Mouse (Mus musculus) liver, embryonic 14.5 days (tissue): Measurements from ENCODE around the gene Zfp661. TPM values are rescaled to one million over a fixed set of nuclear protein-coding genes. Genes with fewer than 3 reads are reported as not detected.

ENCODE experiments used
- ATAC-seq: fragments of 200-750 bp; cut with Nextera tagmentation; 2 replicates; pipeline ENCODE4 v1.8.0; 2017; ENCODE audit warnings: moderate number of reproducible peaks, mild to moderate bottlenecking, moderate library complexity; ENCODE audit not compliant: insufficient read depth
- DNase-seq, 3 experiments: peaks; one replicate each; pipeline ENCODE4 v3.0.0-alpha.2; 2012 to 2013; ENCODE audit warnings: low read depth in 3 of 3, low spot score in 3 of 3
- H3K27ac ChIP-seq: fragments of 300-500 bp; sonication (generic); 2 replicates; pipeline ENCODE4 v1.5.1; 2014; ENCODE audit warnings: moderate library complexity, mild to moderate bottlenecking, control low read depth, inconsistent platforms
- H3K27me3 ChIP-seq: fragments of 300-500 bp; sonication (generic); 2 replicates; pipeline ENCODE4 v1.6.1; 2014; ENCODE audit warnings: mild to moderate bottlenecking, low read length, moderate library complexity; ENCODE audit not compliant: control insufficient read depth, insufficient read depth
- H3K36me3 ChIP-seq: fragments of 300-500 bp; sonication (generic); replicated peaks from 2 replicates; pipeline ENCODE4 v1.6.1; 2014; ENCODE audit warnings: low read depth; ENCODE audit not compliant: control insufficient read depth, insufficient read depth
- H3K4me1 ChIP-seq, 2 experiments: fragments of 200-500 bp in 1 of 2; fragments of 300-500 bp in 1 of 2; sonication (generic) in 1 of 2; replicated peaks; 2 replicates each; pipeline ENCODE4 v1.6.1; 2012 to 2014; ENCODE audit warnings: antibody characterized with exemption in 1 of 2, inconsistent platforms in 1 of 2, low read length in 1 of 2; ENCODE audit not compliant: control insufficient read depth in 2 of 2, insufficient read depth in 2 of 2
- H3K4me2 ChIP-seq: fragments of 300-500 bp; sonication (generic); 2 replicates; pipeline ENCODE4 v1.6.1; 2014; ENCODE audit warnings: low read depth, mild to moderate bottlenecking, control low read depth, moderate library complexity
- H3K4me3 ChIP-seq, 2 experiments: fragments of 200-500 bp in 1 of 2; fragments of 300-500 bp in 1 of 2; sonication (generic) in 1 of 2; 2 replicates each; pipeline ENCODE4 v1.5.1; 2012 to 2014; ENCODE audit warnings: low read depth in 2 of 2, low read length in 2 of 2, mild to moderate bottlenecking in 2 of 2, control low read depth in 1 of 2, inconsistent platforms in 1 of 2, moderate library complexity in 1 of 2; ENCODE audit not compliant: insufficient read depth in 1 of 2
- H3K9ac ChIP-seq: fragments of 300-500 bp; sonication (generic); replicated peaks from 2 replicates; pipeline ENCODE4 v1.6.1; 2014; ENCODE audit warnings: mild to moderate bottlenecking, control low read depth, moderate library complexity
- H3K9me3 ChIP-seq: fragments of 300-500 bp; sonication (generic); 2 replicates; pipeline ENCODE4 v1.6.1; 2016; ENCODE audit warnings: low read length, mixed read lengths; ENCODE audit not compliant: control insufficient read depth
- CTCF ChIP-seq: IDR thresholded peaks from 2 replicates; pipeline ENCODE4 v1.5.1; 2016; ENCODE audit warnings: antibody characterized with exemption, low read depth, control low read depth
- EP300 ChIP-seq: IDR thresholded peaks from 2 replicates; pipeline ENCODE4 v1.6.1; 2016; ENCODE audit warnings: antibody characterized with exemption, low read depth
- WGBS: fragments of 180-500 bp; shearing (Covaris S2); extraction: QIAGEN DNeasy Blood & Tissue Kit; methylation state at CpG from one replicate; pipeline ENCODE4 v1.1.7; 2014; ENCODE audit not compliant: insufficient replicate concordance; 5-methylcytosine and 5-hydroxymethylcytosine counted together
- polyA plus RNA-seq, 2 experiments: library from polyadenylated mRNA; depleted of rRNA in 1 of 2; stranded (reverse) in 1 of 2; unstranded in 1 of 2; fragments of >200 nt; fragmentation: Nextera tagmentation in 1 of 2; extraction: Ambion mirVana in 1 of 2; gene quantifications; 2 replicates each; pipeline versions ENCODE4 v1.2.1 to v1.2.3; 2012 to 2014

Zfp661 gene
- polyA plus RNA-seq, 2 experiments, result 0.83 to 1.1 TPM

DNA sequence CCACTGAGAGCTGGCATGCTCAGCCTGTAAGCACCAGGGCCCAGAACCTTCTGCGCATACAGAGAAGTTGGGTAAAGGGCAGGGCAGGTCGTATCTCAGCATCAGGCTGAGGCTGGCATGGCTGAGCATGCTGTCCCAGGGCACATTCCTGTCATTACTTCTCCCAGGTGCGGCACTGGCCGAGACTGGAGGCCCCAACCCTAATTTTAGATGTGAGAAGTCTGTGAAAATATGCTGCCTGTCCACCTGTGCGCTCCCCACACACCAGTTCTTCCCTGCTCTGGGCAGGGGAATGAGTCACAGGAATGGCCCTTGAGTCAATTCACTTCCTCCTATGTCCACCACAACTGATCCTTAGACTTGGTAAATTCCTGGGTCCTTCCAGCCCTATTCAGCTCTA, 38.8 kb upstream of the Zfp661 start:
- ATAC-seq (no peak), DNase-seq (no peak)
- no peaks in the 10 kb centered on the region for H3K4me1 ChIP-seq
- H3K27me3 ChIP-seq, result no peaks in the 10 kb centered on the region
- TF ChIP-seq CTCF, result no peak
- no peak for TF ChIP-seq EP300
- H3K4me2 ChIP-seq, result no peak overlapping the region
- H3K27ac ChIP-seq, result no peak overlapping the region
- no peaks in the 10 kb centered on the region for H3K36me3 ChIP-seq
- 51% methylated on average over 5 of the region's 5 CpGs for WGBS
- H3K9me3 ChIP-seq, result no peaks in the 10 kb centered on the region
- H3K4me3 ChIP-seq, result no peak overlapping the region
- H3K9ac ChIP-seq, result no peak overlapping the region

DNA sequence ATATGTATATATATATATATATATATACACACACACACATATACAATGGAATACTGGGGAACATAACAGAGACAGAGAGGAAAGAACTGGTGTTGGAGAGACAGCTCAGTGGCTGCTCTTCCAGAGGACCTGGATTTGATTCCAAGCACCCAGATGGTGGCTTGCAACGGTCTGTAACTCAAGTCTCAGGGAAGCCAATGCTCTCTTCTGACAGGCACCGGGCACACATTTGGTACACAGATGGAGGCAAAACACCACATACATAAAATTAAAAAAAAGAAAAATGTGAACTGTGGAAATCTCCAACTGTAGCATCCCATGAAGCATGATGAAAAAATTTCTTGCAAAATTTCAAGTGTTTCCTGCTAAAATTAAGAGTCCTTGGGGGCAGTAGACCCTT, 37.9 kb upstream of the Zfp661 start:
- TF ChIP-seq CTCF, result no peak
- TF ChIP-seq EP300, result no peak
- Histone ChIP-seq H3K9me3 (no peaks in the 10 kb centered on the region), H3K9ac (no peak overlapping the region), H3K4me3 (no peak overlapping the region), H3K27ac (no peak overlapping the region), H3K36me3 (no peaks in the 10 kb centered on the region), H3K27me3 (no peaks in the 10 kb centered on the region), H3K4me2 (no peak overlapping the region), H3K4me1 (no peaks in the 10 kb centered on the region)
- DNase-seq, result no peak
- WGBS, result 75% methylated on average over 2 of the region's 2 CpGs
- no peak for ATAC-seq

DNA sequence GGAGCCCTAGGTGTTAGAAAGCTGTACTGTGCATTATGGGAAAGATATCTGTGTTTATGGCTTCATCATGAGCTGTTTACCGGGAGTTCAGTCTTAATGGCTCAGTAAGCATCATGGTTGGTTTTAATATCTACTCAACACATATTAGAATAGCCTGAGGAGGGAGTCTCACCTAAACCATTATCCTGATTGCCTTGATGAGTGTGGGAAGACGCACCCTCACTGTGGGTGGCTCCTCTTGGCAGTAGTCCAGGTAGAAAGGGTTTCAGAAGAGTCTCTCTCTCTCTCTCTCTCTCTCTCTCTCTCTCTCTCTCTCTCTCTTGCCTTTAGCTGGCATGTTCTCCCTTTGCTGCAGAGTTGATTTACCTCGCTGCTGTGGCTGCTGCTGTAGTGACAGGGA, 35.2 kb upstream of the Zfp661 start:
- WGBS, result 36% methylated on average over 3 of the region's 3 CpGs
- Histone ChIP-seq H3K27me3 (no peaks in the 10 kb centered on the region), H3K36me3 (no peaks in the 10 kb centered on the region), H3K27ac (no peak overlapping the region), H3K4me2 (no peak overlapping the region), H3K9me3 (no peaks in the 10 kb centered on the region), H3K4me1 (no peaks in the 10 kb centered on the region), H3K4me3 (no peak overlapping the region), H3K9ac (no peak overlapping the region)
- no peak for ATAC-seq
- no peak for DNase-seq
- no peak for TF ChIP-seq CTCF
- TF ChIP-seq EP300, result no peak

DNA sequence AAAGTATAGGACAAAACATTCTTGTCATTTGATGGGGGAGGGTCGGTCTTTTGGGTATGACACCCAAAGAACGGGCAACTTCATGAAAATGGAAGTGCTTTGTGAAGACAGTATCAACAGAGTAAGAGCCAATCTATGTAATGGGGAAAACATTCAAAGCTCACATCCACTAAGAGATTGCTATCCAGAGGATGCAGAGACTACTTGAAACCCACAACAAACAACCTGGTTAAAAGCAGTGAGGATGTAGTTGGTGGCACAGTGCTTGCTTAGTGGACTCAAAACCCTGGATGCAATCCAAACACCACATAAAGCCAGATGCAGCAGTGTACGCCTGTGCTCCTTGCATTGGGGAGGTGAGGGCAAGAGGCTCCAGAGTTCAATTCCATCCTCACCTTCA, 32.4 kb upstream of the Zfp661 start:
- Histone ChIP-seq H3K27ac (no peak overlapping the region), H3K4me1 (no peaks in the 10 kb centered on the region), H3K36me3 (no peaks in the 10 kb centered on the region), H3K4me2 (no peak overlapping the region), H3K9ac (no peak overlapping the region), H3K27me3 (no peaks in the 10 kb centered on the region), H3K4me3 (no peak overlapping the region), H3K9me3 (no peaks in the 10 kb centered on the region)
- no peak for ATAC-seq
- TF ChIP-seq CTCF, result no peak
- no peak for TF ChIP-seq EP300
- no peak for DNase-seq
- 61% methylated on average over 3 of the region's 3 CpGs for WGBS

DNA sequence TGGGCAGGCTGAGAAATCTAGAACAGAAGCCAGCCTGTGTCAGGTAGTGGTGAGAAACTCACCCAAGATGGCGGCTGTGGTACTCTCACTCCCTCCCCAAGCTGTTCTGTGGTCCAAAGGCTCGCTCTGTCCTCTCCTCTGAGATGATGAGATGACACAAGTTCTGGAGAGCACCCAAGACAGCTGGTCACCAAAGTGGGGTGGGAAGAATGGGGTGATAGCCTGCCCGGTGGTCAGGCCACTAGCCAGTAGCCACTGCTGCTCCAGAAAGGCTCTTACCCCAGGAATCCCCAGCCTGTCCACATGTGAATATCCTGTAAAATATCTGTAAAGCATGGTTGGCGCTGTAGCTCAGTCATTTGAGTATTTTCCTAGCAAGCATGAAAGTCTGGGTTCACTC, 25.4 kb upstream of the Zfp661 start:
- no peaks in the 10 kb centered on the region for H3K27me3 ChIP-seq
- no peak overlapping the region for H3K4me2 ChIP-seq
- H3K4me3 ChIP-seq, result no peak overlapping the region
- no peak for TF ChIP-seq EP300
- H3K27ac ChIP-seq, result no peak overlapping the region
- no peak overlapping the region for H3K9ac ChIP-seq
- DNase-seq (no peak), ATAC-seq (no peak)
- no peaks in the 10 kb centered on the region for H3K9me3 ChIP-seq
- 73% methylated on average over 4 of the region's 4 CpGs for WGBS
- H3K36me3 ChIP-seq, result no peaks in the 10 kb centered on the region
- no peaks in the 10 kb centered on the region for H3K4me1 ChIP-seq

DNA sequence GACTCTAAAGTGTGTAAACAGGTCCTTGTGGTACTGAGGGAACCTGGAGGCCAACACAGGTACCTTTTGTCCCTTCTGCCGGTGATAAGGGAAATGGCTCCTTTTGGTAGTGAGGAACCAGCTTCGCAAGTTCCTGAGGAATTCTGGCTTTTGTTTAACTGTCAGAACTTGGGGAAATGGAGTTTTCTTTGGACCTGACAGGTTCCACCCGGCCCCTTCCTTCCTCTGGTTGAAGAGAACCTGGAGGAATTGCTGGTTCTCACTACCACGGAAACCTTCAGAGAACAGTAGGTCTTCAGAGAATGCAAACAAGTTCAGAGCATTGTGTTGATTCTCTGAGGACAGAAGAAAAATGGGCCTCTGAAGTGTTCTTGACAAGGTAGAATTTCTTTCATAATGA, 24.5 kb upstream of the Zfp661 start:
- Histone ChIP-seq H3K9me3 (no peaks in the 10 kb centered on the region), H3K27ac (no peak overlapping the region), H3K4me3 (no peak overlapping the region), H3K9ac (no peak overlapping the region), H3K36me3 (no peaks in the 10 kb centered on the region), H3K27me3 (no peaks in the 10 kb centered on the region), H3K4me2 (no peak overlapping the region), H3K4me1 (no peaks in the 10 kb centered on the region)
- 30% methylated on average over 4 of the region's 4 CpGs for WGBS
- no peak for ATAC-seq
- no peak for DNase-seq
- TF ChIP-seq EP300 (no peak), CTCF (no peak)
